Mouse (Mus musculus) bone marrow macrophage, adult 2 months (primary cell): ENCODE data around the gene Ifi206. TPM values are rescaled to one million over a fixed set of nuclear protein-coding genes. Genes with fewer than 3 reads are reported as not detected.

ENCODE experiments used
- H3K27ac ChIP-seq: 2 replicates; pipeline ENCODE4 v1.5.1; 2012; ENCODE audit warnings: low read depth, low read length; ENCODE audit not compliant: insufficient read depth
- H3K4me1 ChIP-seq: 2 replicates; pipeline ENCODE4 v1.6.1; 2012; ENCODE audit warnings: low read length; ENCODE audit not compliant: control insufficient read depth, insufficient read depth
- H3K4me3 ChIP-seq: 2 replicates; pipeline ENCODE4 v1.5.1; 2012; ENCODE audit warnings: mild to moderate bottlenecking, low read length, moderate library complexity; ENCODE audit not compliant: insufficient read depth
- CTCF ChIP-seq: IDR thresholded peaks from 2 replicates; pipeline ENCODE4 v1.5.1; 2012; ENCODE audit warnings: low read depth, mild to moderate bottlenecking, low read length, moderate library complexity
- POLR2A ChIP-seq: IDR thresholded peaks from 2 replicates; pipeline ENCODE4 v1.6.1; 2012; ENCODE audit warnings: mild to moderate bottlenecking, low read depth, low read length, borderline replicate concordance
- polyA plus RNA-seq: library from polyadenylated mRNA; stranded (reverse); fragments of >200 nt; gene quantifications from 2 replicates; pipeline ENCODE4 v1.2.4, GENCODE M21; 2012; ENCODE audit not compliant: missing spikeins, insufficient read depth, insufficient read length

The Ifi206 gene
- polyA plus RNA-seq, 1 experiment, result 19.1 TPM

DNA sequence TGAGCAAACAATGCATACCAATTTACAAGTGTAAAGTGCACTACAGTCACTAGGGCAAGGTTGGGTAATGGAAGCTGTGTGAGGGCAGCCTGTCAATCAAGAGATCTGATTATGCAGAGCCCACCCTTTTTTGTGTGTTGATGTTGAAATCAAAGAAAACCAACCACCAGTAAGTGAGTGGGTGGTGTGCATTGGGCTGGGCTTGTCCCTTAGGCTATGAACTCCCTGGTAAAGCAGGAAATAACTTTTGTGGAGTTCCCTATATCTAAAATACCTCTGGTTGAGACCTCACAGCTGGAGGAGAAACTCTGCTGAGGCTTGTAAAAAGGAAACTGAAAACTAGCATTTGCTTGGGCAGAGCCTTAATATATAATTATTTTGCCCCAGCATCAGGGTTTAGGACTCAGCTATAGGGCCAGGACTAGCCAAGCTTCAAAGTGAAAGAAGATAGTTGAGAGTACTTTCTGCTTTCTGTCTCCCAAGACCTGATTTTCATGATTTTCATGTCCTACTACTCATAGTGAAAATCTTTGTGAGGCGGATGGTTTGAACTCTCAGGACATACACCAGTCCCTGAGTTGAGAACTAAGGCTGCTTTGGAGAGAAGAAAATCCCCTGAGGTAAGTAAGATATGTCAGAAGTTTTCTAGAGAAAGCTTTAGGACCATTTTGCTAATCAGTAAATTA lies 71.8 kb downstream of the Ifi206 start:
- peak overlapping the region; percentile 38 for H3K4me3 ChIP-seq
- H3K4me1 ChIP-seq, result peaks cover 10% of the 10 kb centered on the region
- TF ChIP-seq POLR2A, result no peak
- no peak for TF ChIP-seq CTCF
- H3K27ac ChIP-seq, result peak overlapping the region; percentile 78

DNA sequence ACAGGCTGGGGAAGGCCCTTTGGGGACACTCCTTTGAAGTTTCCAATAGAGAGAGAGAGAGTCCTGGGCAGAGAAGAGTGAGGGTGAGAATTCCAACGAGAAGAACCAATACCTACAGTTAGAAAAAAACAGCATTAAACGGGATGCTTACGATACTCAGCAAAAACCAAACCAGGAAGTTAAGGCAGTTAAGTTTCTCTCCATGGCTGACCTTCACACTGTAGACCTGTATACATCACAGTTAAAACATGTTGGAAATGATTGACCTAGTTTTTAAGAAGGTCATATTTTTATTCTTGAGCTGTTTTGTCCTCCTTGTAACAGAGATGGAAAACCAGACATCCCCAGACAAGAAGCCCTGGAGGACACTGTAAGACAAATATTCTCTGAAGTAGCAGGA lies 72.3 kb downstream of the Ifi206 start:
- Histone ChIP-seq H3K4me1 (peaks cover 16% of the 10 kb centered on the region), H3K4me3 (no peak overlapping the region), H3K27ac (peak overlapping the region; percentile 5)
- TF ChIP-seq POLR2A (no peak), CTCF (no peak)

Other genes starting within 250 kb of the Ifi206 start
- gene Olfr418, start 225.0 kb downstream of the Ifi206 start, polyA plus RNA-seq, result not detected in 2 replicates
- not detected in 2 replicates for gene Mptx2, start 213.3 kb downstream of the Ifi206 start, polyA plus RNA-seq
- not detected in 2 replicates for gene Ackr1, start 157.3 kb downstream of the Ifi206 start, polyA plus RNA-seq
- 62.9 and 94.2 TPM in 2 replicates for gene Aim2, start 140.2 kb downstream of the Ifi206 start, polyA plus RNA-seq
- gene Cadm3, start 123.3 kb downstream of the Ifi206 start, polyA plus RNA-seq, result not detected in 2 replicates
- 4.4 and 7.1 TPM in 2 replicates for gene Ifi214, start 44.9 kb upstream of the Ifi206 start, polyA plus RNA-seq
- gene Ifi213, start 108.2 kb upstream of the Ifi206 start, polyA plus RNA-seq, result 57.2 and 58.1 TPM in 2 replicates
- gene Ifi209, start 139.9 kb upstream of the Ifi206 start, polyA plus RNA-seq, result 73.8 and 83.9 TPM in 2 replicates
- 6.7 and 7.9 TPM in 2 replicates for gene Ifi208, start 182.6 kb upstream of the Ifi206 start, polyA plus RNA-seq